Mouse (Mus musculus) C2C12 (cell line): ENCODE results near the gene Oscar.

Experiments used
- CEBPB ChIP-seq: IDR thresholded peaks from one replicate; pipeline ENCODE4 v1.6.1; 2011; ENCODE audit warnings: low read depth, mild to moderate bottlenecking, control low read depth, moderate library complexity
- CTCF ChIP-seq: IDR thresholded peaks from one replicate; pipeline ENCODE4 v1.5.1; 2011; ENCODE audit not compliant: control insufficient read depth, insufficient read depth, insufficient read length
- USF1 ChIP-seq: IDR thresholded peaks from one replicate; pipeline ENCODE4 v1.6.1; 2011; ENCODE audit warnings: low read depth, mild to moderate bottlenecking, control low read depth, moderate library complexity

GRCm38 (mm10) chr7:3644348-3644671 lies 28.4 kb upstream of the Oscar start:
- TF ChIP-seq CTCF (no peak), USF1 (no peak), CEBPB (no peak)
